Mouse (Mus musculus): Measurements from ENCODE around the gene A930017K11Rik. TPM values are rescaled to one million over a fixed set of nuclear protein-coding genes. Genes with fewer than 3 reads are reported as not detected.
A peak's percentile ranks its signal among the peaks of the same experiment; 100 is the strongest.

Gene A930017K11Rik
- polyA plus RNA-seq, 1 experiment from 2014 or later: 3.1 TPM

GRCm38 (mm10) chr17:25956201-25956600 lies 3.8 kb upstream of the A930017K11Rik start:
- H3K4me2 ChIP-seq: no peak overlapping the region
- no peak for ATAC-seq (replicated peaks)
- H3K4me1 ChIP-seq: peaks cover 10% of the 10 kb centered on the region
- H3K27ac ChIP-seq: no peak overlapping the region
- no peaks in the 10 kb centered on the region for H3K36me3 ChIP-seq (replicated peaks)
- WGBS: 56% methylated on average over 7 of the region's 7 CpGs
- H3K4me3 ChIP-seq: no peak overlapping the region
- H3K9ac ChIP-seq: no peak overlapping the region
- peaks cover 28% of the 10 kb centered on the region for H3K27me3 ChIP-seq (replicated peaks)
- no peaks in the 10 kb centered on the region for H3K9me3 ChIP-seq

GRCm38 (mm10) chr17:25955736-25956135 lies 3.4 kb upstream of the A930017K11Rik start:
- Histone ChIP-seq H3K4me2 (no peak overlapping the region), H3K36me3 (replicated peaks) (no peaks in the 10 kb centered on the region), H3K9ac (no peak overlapping the region), H3K27me3 (replicated peaks) (peaks cover 33% of the 10 kb centered on the region), H3K27ac (no peak overlapping the region), H3K4me1 (peaks cover 11% of the 10 kb centered on the region), H3K4me3 (no peak overlapping the region), H3K9me3 (no peaks in the 10 kb centered on the region)
- ATAC-seq (replicated peaks): no peak
- WGBS: 64% methylated on average over 3 of the region's 3 CpGs

DNA sequence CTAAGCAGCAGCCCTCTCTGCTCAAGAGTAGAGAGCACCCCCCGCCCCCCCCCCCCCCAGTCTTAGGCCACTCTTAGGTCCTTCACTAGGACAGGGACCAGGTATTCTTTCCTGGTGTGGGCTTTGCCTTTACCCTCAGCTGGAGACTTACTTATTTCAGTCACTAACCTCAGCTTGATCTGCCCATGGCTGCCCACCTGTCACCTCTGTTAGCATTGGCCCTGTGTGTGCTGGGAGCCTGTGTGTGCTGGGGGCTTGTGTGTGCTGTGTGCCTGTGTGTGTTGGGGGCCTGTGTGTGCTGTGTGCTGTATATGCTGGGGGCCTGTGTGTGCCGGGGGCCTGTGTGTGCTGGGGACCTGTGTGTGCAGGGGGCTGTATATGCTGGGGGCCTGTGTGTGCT lies 2.3 kb upstream of the A930017K11Rik start:
- Histone ChIP-seq H3K9ac (no peak overlapping the region), H3K4me1 (peaks cover 11% of the 10 kb centered on the region), H3K4me2 (no peak overlapping the region), H3K36me3 (replicated peaks) (no peaks in the 10 kb centered on the region), H3K4me3 (no peak overlapping the region), H3K27ac (no peak overlapping the region), H3K9me3 (no peaks in the 10 kb centered on the region), H3K27me3 (replicated peaks) (peaks cover 44% of the 10 kb centered on the region)
- no peak for ATAC-seq (replicated peaks)
- 81% methylated on average over 2 of the region's 2 CpGs for WGBS

DNA sequence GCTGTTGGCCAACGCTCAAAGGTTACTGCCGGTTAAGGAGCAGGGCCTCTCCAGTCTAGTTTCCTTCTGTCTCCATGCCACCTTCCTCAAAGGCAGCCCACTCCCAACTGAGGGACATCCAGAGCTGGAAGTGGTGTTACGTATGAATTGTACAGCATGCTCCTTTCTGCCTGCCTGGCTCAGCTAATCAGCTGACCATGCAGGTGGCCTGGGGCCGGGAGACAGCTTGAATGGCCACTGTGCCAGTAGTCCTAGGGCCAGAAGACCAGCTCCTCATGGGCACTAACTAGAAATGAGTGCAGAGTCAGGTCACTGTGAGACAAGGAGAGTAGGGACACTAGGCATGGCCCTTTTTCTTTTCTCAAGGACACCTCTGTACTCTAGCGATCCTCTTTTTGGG lies 796 bp upstream of the A930017K11Rik start:
- Histone ChIP-seq H3K9ac (no peak overlapping the region), H3K36me3 (replicated peaks) (no peaks in the 10 kb centered on the region), H3K27ac (no peak overlapping the region), H3K27me3 (replicated peaks) (peaks cover 45% of the 10 kb centered on the region), H3K4me2 (no peak overlapping the region), H3K4me3 (no peak overlapping the region), H3K9me3 (no peaks in the 10 kb centered on the region), H3K4me1 (peaks cover 11% of the 10 kb centered on the region)
- ATAC-seq (replicated peaks): no peak
- WGBS: 80% methylated on average over 5 of the region's 5 CpGs

DNA sequence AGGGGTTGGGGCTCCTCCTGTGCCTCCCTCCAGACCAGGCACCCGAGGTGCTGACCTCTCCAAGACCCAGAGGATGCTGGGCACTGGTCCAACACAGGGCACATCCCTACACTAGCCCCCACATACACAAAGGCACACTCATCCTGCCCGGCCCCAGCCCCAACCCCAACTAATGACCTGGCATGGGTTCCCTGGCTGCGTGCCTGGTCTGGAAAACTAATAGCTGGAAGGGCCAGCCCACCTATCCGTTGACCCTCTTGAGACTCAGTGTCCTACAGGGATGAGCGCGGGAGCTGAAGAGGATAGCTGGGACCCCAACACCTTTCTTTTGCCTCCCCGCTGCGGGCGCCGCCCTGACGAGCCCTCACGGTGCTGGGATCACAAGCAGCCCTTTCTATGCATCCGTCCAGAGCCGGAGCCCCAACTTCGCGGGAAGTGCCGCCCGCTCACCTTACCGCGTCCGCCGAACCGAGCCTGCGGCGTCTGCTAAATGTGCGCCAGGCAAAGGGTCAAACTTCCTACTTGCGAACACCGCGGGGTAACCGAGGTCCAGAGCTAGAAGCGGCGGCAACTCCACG lies 1.1 kb downstream of the A930017K11Rik start:
- Histone ChIP-seq H3K4me1 (peaks cover 11% of the 10 kb centered on the region), H3K36me3 (replicated peaks) (no peaks in the 10 kb centered on the region), H3K27ac (no peak overlapping the region), H3K9me3 (no peaks in the 10 kb centered on the region), H3K4me2 (peak overlapping the region; percentile 45), H3K9ac (no peak overlapping the region), H3K4me3 (peak overlapping the region; percentile 28), H3K27me3 (replicated peaks) (peaks cover 45% of the 10 kb centered on the region)
- no peak for ATAC-seq (replicated peaks)
- WGBS: 1% methylated on average over 33 of the region's 33 CpGs

DNA sequence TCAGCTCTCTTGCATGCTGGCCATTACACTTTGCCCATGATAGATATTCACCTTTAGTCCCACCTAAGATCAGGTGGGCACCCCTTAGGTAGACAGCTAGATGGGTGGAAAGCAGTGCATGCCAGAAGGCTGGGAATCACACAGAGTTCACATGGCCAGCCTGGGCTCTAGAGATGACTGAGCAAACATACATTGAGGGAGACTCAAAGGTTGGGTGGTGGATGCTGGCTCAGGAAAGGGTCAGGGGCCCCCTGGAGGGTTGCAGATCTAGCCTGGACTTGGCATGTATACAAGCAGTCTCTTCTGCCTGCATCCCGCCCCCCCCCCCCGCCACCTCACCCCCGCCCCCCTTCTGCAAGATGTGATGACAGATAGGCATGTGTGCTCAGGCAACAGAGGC lies 1.7 kb downstream of the A930017K11Rik start:
- H3K4me3 ChIP-seq: 0 out of 2 replicates have a peak overlapping the region, but pooled peaks have one; percentile 6
- peaks cover 45% of the 10 kb centered on the region for H3K27me3 ChIP-seq (replicated peaks)

GRCm38 (mm10) chr17:25949981-25950380 lies 2.4 kb downstream of the A930017K11Rik start:
- Histone ChIP-seq H3K36me3 (replicated peaks) (no peaks in the 10 kb centered on the region), H3K4me3 (no peak overlapping the region), H3K9ac (no peak overlapping the region), H3K4me2 (no peak overlapping the region), H3K27me3 (replicated peaks) (peaks cover 45% of the 10 kb centered on the region), H3K4me1 (peaks cover 11% of the 10 kb centered on the region), H3K9me3 (no peaks in the 10 kb centered on the region), H3K27ac (no peak overlapping the region)
- WGBS: 74% methylated on average over 5 of the region's 5 CpGs
- no peak for ATAC-seq (replicated peaks)

More for the DNA sequence above, 1.7 kb downstream of the A930017K11Rik start:
- no peak for ATAC-seq (replicated peaks)
- Histone ChIP-seq H3K9ac (no peak overlapping the region), H3K4me1 (peaks cover 11% of the 10 kb centered on the region), H3K36me3 (replicated peaks) (no peaks in the 10 kb centered on the region), H3K4me2 (no peak overlapping the region), H3K9me3 (no peaks in the 10 kb centered on the region), H3K27ac (no peak overlapping the region)
- 4% methylated on average over 3 of the region's 3 CpGs for WGBS

- no peak overlapping the region for H3K4me2 ChIP-seq
- H3K36me3 ChIP-seq (replicated peaks): no peaks in the 10 kb centered on the region
- H3K4me3 ChIP-seq: no peak overlapping the region
- peaks cover 35% of the 10 kb centered on the region for H3K27me3 ChIP-seq (replicated peaks)
- no peak overlapping the region for H3K27ac ChIP-seq
- H3K9ac ChIP-seq: no peak overlapping the region
- no peak for ATAC-seq (replicated peaks)
- 77% methylated on average over 8 of the region's 8 CpGs for WGBS
- peaks cover 11% of the 10 kb centered on the region for H3K4me1 ChIP-seq
- no peaks in the 10 kb centered on the region for H3K9me3 ChIP-seq
Observed at GRCm38 (mm10) chr17:25948051-25948450, 4.3 kb downstream of the A930017K11Rik start.

GRCm38 (mm10) chr17:25947576-25947975 lies 4.8 kb downstream of the A930017K11Rik start:
- Histone ChIP-seq H3K9me3 (no peaks in the 10 kb centered on the region), H3K27ac (no peak overlapping the region), H3K9ac (no peak overlapping the region), H3K4me2 (no peak overlapping the region), H3K36me3 (replicated peaks) (no peaks in the 10 kb centered on the region), H3K4me3 (no peak overlapping the region), H3K4me1 (peaks cover 11% of the 10 kb centered on the region), H3K27me3 (replicated peaks) (peaks cover 30% of the 10 kb centered on the region)
- 80% methylated on average over 4 of the region's 4 CpGs for WGBS
- ATAC-seq (replicated peaks): no peak

GRCm38 (mm10) chr17:25946891-25947290 lies 5.5 kb downstream of the A930017K11Rik start:
- Histone ChIP-seq H3K9me3 (no peaks in the 10 kb centered on the region), H3K4me1 (peaks cover 11% of the 10 kb centered on the region), H3K36me3 (replicated peaks) (no peaks in the 10 kb centered on the region), H3K27me3 (replicated peaks) (peaks cover 24% of the 10 kb centered on the region), H3K9ac (no peak overlapping the region), H3K4me3 (no peak overlapping the region), H3K4me2 (no peak overlapping the region), H3K27ac (no peak overlapping the region)
- ATAC-seq (replicated peaks): no peak
- 83% methylated on average over 8 of the region's 8 CpGs for WGBS

GRCm38 (mm10) chr17:25946349-25946748 lies 6.0 kb downstream of the A930017K11Rik start:
- no peaks in the 10 kb centered on the region for H3K36me3 ChIP-seq (replicated peaks)
- no peak for ATAC-seq (replicated peaks)
- H3K27me3 ChIP-seq (replicated peaks): peaks cover 18% of the 10 kb centered on the region
- no peak overlapping the region for H3K27ac ChIP-seq
- 77% methylated on average over 7 of the region's 7 CpGs for WGBS
- no peak overlapping the region for H3K4me2 ChIP-seq
- no peaks in the 10 kb centered on the region for H3K9me3 ChIP-seq
- H3K4me3 ChIP-seq: no peak overlapping the region
- H3K9ac ChIP-seq: no peak overlapping the region
- peaks cover 7% of the 10 kb centered on the region; the same call in 1 of the 2 replicates for H3K4me1 ChIP-seq

- H3K36me3 ChIP-seq (replicated peaks): no peaks in the 10 kb centered on the region
- peaks cover 11% of the 10 kb centered on the region for H3K4me1 ChIP-seq
- 57% methylated on average over 9 of the region's 9 CpGs for WGBS
- no peak overlapping the region for H3K9ac ChIP-seq
- peaks cover 11% of the 10 kb centered on the region for H3K27me3 ChIP-seq (replicated peaks)
- no peak overlapping the region for H3K4me3 ChIP-seq
- H3K9me3 ChIP-seq: no peaks in the 10 kb centered on the region
- H3K27ac ChIP-seq: no peak overlapping the region
- H3K4me2 ChIP-seq: no peak overlapping the region
- no peak for ATAC-seq (replicated peaks)
Observed at GRCm38 (mm10) chr17:25945517-25946155, 6.7 kb downstream of the A930017K11Rik start.
